Mouse (Mus musculus): ENCODE measurements at regions not wholly inside any gene's neighbourhood (a gene's known extent, or its start where the extent isn't known, plus 50 kb on each side); places are given as distances from the start of the nearest gene placed in this dataset.
"Not testable (repeated sequence)": the region's sequence is repeated elsewhere in the genome, so short reads cannot be mapped to it uniquely, and the experiment has no call there.

DNA sequence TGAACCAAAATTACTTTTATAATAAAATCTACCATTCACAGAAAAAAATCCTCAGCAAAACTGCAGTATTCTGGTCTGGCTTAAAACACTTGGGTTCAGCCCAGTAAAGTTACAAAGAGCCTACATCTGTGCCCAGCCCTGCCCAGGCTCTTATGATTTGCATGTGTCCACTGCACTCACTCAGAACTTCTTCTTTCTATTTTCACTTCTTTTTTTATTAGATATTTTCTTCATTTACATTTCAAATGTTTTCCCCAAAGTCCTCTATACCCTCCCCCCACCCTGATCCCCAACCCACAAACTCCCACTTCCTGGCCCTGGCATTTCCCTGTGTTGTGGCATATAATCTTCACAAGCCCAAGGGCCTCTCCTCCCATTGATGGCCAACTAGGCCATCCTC, 1442.4 kb upstream of the Tacstd2 start:
- no peak for DNase-seq (ENCODE audit: low spot score)
- no peak overlapping the region for H3K9ac ChIP-seq (ENCODE audit: low read length)
- no peaks in the 10 kb centered on the region for H3K4me1 ChIP-seq (ENCODE audit: control insufficient read depth, insufficient read depth, low read length)
- no peak overlapping the region for H3K4me2 ChIP-seq (ENCODE audit: low read depth, severe bottlenecking)
- no peak overlapping the region for H3K27ac ChIP-seq (replicated peaks; ENCODE audit: low read depth, low read length)
- no peak overlapping the region for H3K4me3 ChIP-seq (ENCODE audit: low read depth, low read length)
- no peaks in the 10 kb centered on the region for H3K36me3 ChIP-seq (ENCODE audit: control insufficient read depth, insufficient read depth, low read length)
- no peak for ATAC-seq (ENCODE audit: insufficient number of reproducible peaks, low FRiP score, low TSS enrichment, low read depth)
- no peaks in the 10 kb centered on the region for H3K9me3 ChIP-seq (ENCODE audit: control insufficient read depth, low read length)
- no peaks in the 10 kb centered on the region for H3K27me3 ChIP-seq (ENCODE audit: control insufficient read depth, insufficient read depth, low read length)

DNA sequence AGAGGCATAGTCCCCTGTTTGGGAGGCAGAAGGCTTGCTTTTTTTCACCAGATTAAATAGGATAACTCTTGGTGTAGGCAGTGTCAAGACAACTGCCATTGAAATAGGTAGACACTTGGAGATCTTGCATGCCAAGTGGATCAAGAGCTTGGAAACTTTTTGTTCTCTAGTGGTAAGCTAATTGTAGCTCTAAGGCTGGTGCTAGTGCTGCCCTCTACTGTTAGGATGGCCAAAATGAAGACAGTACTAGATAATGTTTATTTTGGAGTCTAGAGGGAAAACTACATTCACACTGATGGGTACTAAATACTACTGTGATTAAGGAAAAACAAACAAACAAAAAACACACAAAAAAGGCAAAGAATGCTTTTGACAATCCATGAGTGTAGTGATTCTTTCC, 1428.4 kb upstream of the Tacstd2 start:
- Histone ChIP-seq H3K4me3 (ENCODE audit: low read depth, low read length) (no peak overlapping the region), H3K4me1 (ENCODE audit: control insufficient read depth, insufficient read depth, low read length) (no peaks in the 10 kb centered on the region), H3K27ac (replicated peaks; ENCODE audit: low read depth, low read length) (no peak overlapping the region), H3K9me3 (ENCODE audit: control insufficient read depth, low read length) (no peaks in the 10 kb centered on the region), H3K36me3 (ENCODE audit: control insufficient read depth, insufficient read depth, low read length) (no peaks in the 10 kb centered on the region), H3K4me2 (ENCODE audit: low read depth, severe bottlenecking) (no peak overlapping the region), H3K27me3 (ENCODE audit: control insufficient read depth, insufficient read depth, low read length) (no peaks in the 10 kb centered on the region), H3K9ac (ENCODE audit: low read length) (no peak overlapping the region)
- ATAC-seq (ENCODE audit: insufficient number of reproducible peaks, low FRiP score, low TSS enrichment, low read depth), result no peak
- no peak for DNase-seq (ENCODE audit: low spot score)

DNA sequence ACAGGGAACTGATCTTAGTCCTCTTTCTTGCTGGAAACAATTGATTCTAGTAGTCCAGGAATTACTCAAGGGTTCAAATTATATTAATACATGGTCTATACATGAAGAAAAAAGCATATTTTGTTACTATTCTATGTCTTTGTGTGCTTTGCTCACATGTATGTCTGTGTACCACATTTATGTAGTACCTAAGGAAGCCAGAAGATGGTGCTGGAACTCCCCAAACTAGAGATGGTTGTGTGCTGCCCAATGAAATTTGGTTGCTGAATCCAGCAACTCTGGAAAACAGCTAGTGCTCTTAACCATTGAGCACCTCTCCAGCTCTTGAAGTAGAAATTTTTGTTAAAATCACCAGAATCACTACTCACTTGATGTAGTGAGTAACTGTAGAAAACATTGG, 1402.5 kb upstream of the Tacstd2 start:
- H3K36me3 ChIP-seq (ENCODE audit: control insufficient read depth, insufficient read depth, low read length); H3K27me3 ChIP-seq (ENCODE audit: control insufficient read depth, insufficient read depth, low read length); H3K4me2 ChIP-seq (ENCODE audit: low read depth, severe bottlenecking); H3K9me3 ChIP-seq (ENCODE audit: control insufficient read depth, low read length); H3K4me3 ChIP-seq (ENCODE audit: low read depth, low read length); H3K27ac ChIP-seq (replicated peaks; ENCODE audit: low read depth, low read length); ATAC-seq (ENCODE audit: insufficient number of reproducible peaks, low FRiP score, low TSS enrichment, low read depth); DNase-seq (ENCODE audit: low spot score); H3K9ac ChIP-seq (ENCODE audit: low read length); H3K4me1 ChIP-seq (ENCODE audit: control insufficient read depth, insufficient read depth, low read length): not testable (repeated sequence)

DNA sequence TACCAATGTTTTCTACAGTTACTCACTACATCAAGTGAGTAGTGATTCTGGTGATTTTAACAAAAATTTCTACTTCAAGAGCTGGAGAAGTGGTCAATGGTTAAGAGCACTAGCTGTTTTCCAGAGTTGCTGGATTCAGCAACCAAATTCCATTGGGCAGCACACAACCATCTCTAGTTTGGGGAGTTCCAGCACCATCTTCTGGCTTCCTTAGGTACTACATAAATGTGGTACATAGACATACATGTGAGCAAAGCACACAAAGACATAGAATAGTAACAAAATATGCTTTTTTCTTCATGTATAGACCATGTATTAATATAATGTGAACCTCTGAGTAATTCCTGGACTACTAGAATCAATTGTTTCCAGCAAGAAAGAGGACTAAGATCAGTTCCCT, 1396.3 kb upstream of the Tacstd2 start:
- H3K36me3 ChIP-seq (ENCODE audit: control insufficient read depth, insufficient read depth, low read length); ATAC-seq (ENCODE audit: insufficient number of reproducible peaks, low FRiP score, low TSS enrichment, low read depth); H3K9ac ChIP-seq (ENCODE audit: low read length); H3K4me2 ChIP-seq (ENCODE audit: low read depth, severe bottlenecking); H3K9me3 ChIP-seq (ENCODE audit: control insufficient read depth, low read length); H3K27ac ChIP-seq (replicated peaks; ENCODE audit: low read depth, low read length); H3K4me1 ChIP-seq (ENCODE audit: control insufficient read depth, insufficient read depth, low read length); H3K27me3 ChIP-seq (ENCODE audit: control insufficient read depth, insufficient read depth, low read length); DNase-seq (ENCODE audit: low spot score); H3K4me3 ChIP-seq (ENCODE audit: low read depth, low read length): not testable (repeated sequence)

DNA sequence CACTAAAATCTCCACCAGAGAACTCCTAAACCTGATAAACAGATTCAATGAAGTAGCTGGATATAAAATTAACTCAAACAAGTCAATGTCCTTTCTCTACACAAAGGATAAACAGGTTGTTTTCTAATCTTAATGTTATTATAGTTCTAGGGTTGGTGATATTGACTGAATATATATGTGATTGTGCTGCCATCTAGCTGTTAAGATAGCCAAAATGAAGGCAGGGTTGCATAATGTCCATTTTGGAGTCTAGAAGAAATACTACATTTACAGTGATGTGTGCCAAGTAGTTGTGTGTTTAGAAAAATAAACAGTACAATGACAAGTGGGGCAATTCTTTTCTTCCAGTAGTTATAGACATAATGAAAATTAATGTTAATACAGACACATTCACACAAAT, 1379.9 kb upstream of the Tacstd2 start:
- DNase-seq (ENCODE audit: low spot score), result no peak
- no peak overlapping the region for H3K4me2 ChIP-seq (ENCODE audit: low read depth, severe bottlenecking)
- H3K27me3 ChIP-seq (ENCODE audit: control insufficient read depth, insufficient read depth, low read length), result no peaks in the 10 kb centered on the region
- no peak for ATAC-seq (ENCODE audit: insufficient number of reproducible peaks, low FRiP score, low TSS enrichment, low read depth)
- no peak overlapping the region for H3K4me3 ChIP-seq (ENCODE audit: low read depth, low read length)
- H3K9ac ChIP-seq (ENCODE audit: low read length), result no peak overlapping the region
- no peaks in the 10 kb centered on the region for H3K4me1 ChIP-seq (ENCODE audit: control insufficient read depth, insufficient read depth, low read length)
- H3K27ac ChIP-seq (replicated peaks; ENCODE audit: low read depth, low read length), result no peak overlapping the region
- no peaks in the 10 kb centered on the region for H3K9me3 ChIP-seq (ENCODE audit: control insufficient read depth, low read length)
- H3K36me3 ChIP-seq (ENCODE audit: control insufficient read depth, insufficient read depth, low read length), result no peaks in the 10 kb centered on the region

DNA sequence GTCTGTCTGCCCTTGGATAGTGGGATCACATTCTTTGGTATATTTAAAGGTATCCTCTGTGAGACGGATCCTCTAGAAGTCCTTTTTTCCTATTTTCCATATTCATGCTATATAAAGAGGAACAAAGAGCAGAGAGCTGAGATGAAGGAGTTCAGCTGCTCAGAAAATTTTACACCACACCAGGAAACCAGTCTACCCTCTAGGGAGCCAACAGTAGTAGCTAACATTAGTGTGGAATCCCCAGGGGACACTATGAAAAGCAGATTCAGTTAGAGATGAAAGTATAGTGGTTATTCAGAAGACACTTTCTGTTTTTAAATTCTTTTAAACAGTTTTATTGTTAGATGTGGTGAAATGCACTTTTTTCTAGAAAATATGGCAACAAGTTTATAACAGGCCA, 1348.5 kb upstream of the Tacstd2 start:
- Histone ChIP-seq H3K9ac (ENCODE audit: low read length) (no peak overlapping the region), H3K9me3 (ENCODE audit: control insufficient read depth, low read length) (no peaks in the 10 kb centered on the region), H3K4me3 (ENCODE audit: low read depth, low read length) (no peak overlapping the region), H3K27me3 (ENCODE audit: control insufficient read depth, insufficient read depth, low read length) (no peaks in the 10 kb centered on the region), H3K36me3 (ENCODE audit: control insufficient read depth, insufficient read depth, low read length) (no peaks in the 10 kb centered on the region), H3K4me1 (ENCODE audit: control insufficient read depth, insufficient read depth, low read length) (no peaks in the 10 kb centered on the region), H3K4me2 (ENCODE audit: low read depth, severe bottlenecking) (no peak overlapping the region), H3K27ac (replicated peaks; ENCODE audit: low read depth, low read length) (no peak overlapping the region)
- no peak for DNase-seq (ENCODE audit: low spot score)
- WGBS, result 89% methylated on average over 1 of the region's 1 CpGs
- no peak for ATAC-seq (ENCODE audit: insufficient number of reproducible peaks, low FRiP score, low TSS enrichment, low read depth)

DNA sequence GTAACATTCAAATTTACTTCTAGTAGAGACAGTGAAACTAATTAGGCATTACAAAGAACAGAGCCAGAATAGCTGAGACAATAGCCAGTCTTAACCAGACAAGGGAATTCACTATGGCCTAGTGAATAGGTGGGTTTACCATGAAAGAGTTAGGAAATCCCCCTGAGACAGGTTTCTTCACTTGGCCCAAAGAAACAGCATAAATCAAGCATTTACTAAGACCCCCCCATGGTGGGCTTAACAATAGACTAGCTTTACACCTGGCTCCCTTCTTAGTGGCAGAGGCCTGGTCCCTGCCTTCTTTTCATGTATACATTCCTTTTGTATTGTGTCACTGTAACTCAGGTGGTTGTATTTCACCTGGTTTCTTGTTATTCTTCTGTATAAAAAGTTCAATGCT, 1317.2 kb upstream of the Tacstd2 start:
- not testable (repeated sequence) for DNase-seq (ENCODE audit: low spot score); H3K27ac ChIP-seq (replicated peaks; ENCODE audit: low read depth, low read length); ATAC-seq (ENCODE audit: insufficient number of reproducible peaks, low FRiP score, low TSS enrichment, low read depth)

DNA sequence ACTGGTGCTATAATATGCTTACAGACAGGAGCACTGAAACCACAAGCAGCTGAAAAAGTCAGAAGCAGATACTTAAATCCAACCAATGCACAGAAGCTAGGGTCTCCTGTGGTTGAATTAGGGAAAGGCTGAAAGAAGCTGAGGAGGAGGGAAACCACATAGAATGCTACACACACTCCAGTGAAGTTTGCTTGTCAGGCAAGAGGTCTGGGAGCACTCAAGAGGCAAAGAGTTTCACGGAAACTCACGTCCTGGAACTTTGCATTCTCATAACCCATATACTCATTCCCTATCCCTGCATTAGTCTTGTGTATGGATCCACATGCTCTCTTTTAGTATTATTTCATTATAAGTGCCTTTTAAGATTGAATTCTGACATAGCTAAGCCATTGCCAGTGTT, 1316.7 kb upstream of the Tacstd2 start:
- 92% methylated on average over 2 of the region's 2 CpGs for WGBS
- Histone ChIP-seq H3K27ac (replicated peaks; ENCODE audit: low read depth, low read length) (no peak overlapping the region), H3K36me3 (ENCODE audit: control insufficient read depth, insufficient read depth, low read length) (no peaks in the 10 kb centered on the region), H3K9ac (ENCODE audit: low read length) (no peak overlapping the region), H3K4me3 (ENCODE audit: low read depth, low read length) (no peak overlapping the region), H3K4me2 (ENCODE audit: low read depth, severe bottlenecking) (no peak overlapping the region), H3K9me3 (ENCODE audit: control insufficient read depth, low read length) (no peaks in the 10 kb centered on the region), H3K27me3 (ENCODE audit: control insufficient read depth, insufficient read depth, low read length) (no peaks in the 10 kb centered on the region), H3K4me1 (ENCODE audit: control insufficient read depth, insufficient read depth, low read length) (no peaks in the 10 kb centered on the region)
- no peak for DNase-seq (ENCODE audit: low spot score)
- no peak for ATAC-seq (ENCODE audit: insufficient number of reproducible peaks, low FRiP score, low TSS enrichment, low read depth)

More for the DNA sequence above, 1317.2 kb upstream of the Tacstd2 start:
- H3K27me3 ChIP-seq (ENCODE audit: control insufficient read depth, insufficient read depth, low read length); H3K9me3 ChIP-seq (ENCODE audit: control insufficient read depth, low read length); H3K9ac ChIP-seq (ENCODE audit: low read length); H3K36me3 ChIP-seq (ENCODE audit: control insufficient read depth, insufficient read depth, low read length); H3K4me3 ChIP-seq (ENCODE audit: low read depth, low read length); H3K4me2 ChIP-seq (ENCODE audit: low read depth, severe bottlenecking); H3K4me1 ChIP-seq (ENCODE audit: control insufficient read depth, insufficient read depth, low read length): not testable (repeated sequence)

DNA sequence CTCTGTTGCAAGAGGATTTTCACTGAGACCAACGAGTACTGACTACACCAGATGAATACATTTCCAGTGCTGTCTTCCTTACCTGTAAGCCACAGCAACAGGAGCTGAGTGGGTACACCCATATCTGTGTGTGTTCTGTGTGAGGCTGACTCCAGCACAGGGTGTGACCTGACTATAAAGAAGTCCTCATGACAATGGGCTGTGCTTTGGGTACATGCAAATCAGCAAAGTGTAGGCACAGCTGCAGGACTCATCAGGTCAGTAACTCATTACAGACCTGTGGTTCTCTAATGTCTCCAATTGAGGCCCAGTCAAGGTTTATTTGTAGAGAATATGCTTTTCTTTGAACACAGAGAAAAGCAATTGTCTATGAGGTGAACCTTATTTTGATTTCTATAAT, 1299.6 kb upstream of the Tacstd2 start:
- H3K4me2 ChIP-seq (ENCODE audit: low read depth, severe bottlenecking), result no peak overlapping the region
- ATAC-seq (ENCODE audit: insufficient number of reproducible peaks, low FRiP score, low TSS enrichment, low read depth), result no peak
- WGBS, result 88% methylated on average over 1 of the region's 1 CpGs

More for the DNA sequence above, 1299.6 kb upstream of the Tacstd2 start:
- H3K4me3 ChIP-seq (ENCODE audit: low read depth, low read length), result no peak overlapping the region
- H3K36me3 ChIP-seq (ENCODE audit: control insufficient read depth, insufficient read depth, low read length), result no peaks in the 10 kb centered on the region
- no peaks in the 10 kb centered on the region for H3K27me3 ChIP-seq (ENCODE audit: control insufficient read depth, insufficient read depth, low read length)
- H3K27ac ChIP-seq (replicated peaks; ENCODE audit: low read depth, low read length), result no peak overlapping the region
- no peak for DNase-seq (ENCODE audit: low spot score)
- H3K4me1 ChIP-seq (ENCODE audit: control insufficient read depth, insufficient read depth, low read length), result no peaks in the 10 kb centered on the region
- H3K9ac ChIP-seq (ENCODE audit: low read length), result no peak overlapping the region
- H3K9me3 ChIP-seq (ENCODE audit: control insufficient read depth, low read length), result no peaks in the 10 kb centered on the region

All from limb, embryonic 11.5 days (tissue).